Mouse (Mus musculus) regulatory T cell (primary cell): Measurements from ENCODE around the gene Nfia.

Experiments
- in situ Hi-C: fragments of 300-600 bp; cut with MboI, MseI; formaldehyde crosslinking; loops from one replicate; pipeline ENCODE4 v1.15.1; 2025; ENCODE audit warnings: high pct_unique_total_duplicates

Gene Nfia

DNA sequence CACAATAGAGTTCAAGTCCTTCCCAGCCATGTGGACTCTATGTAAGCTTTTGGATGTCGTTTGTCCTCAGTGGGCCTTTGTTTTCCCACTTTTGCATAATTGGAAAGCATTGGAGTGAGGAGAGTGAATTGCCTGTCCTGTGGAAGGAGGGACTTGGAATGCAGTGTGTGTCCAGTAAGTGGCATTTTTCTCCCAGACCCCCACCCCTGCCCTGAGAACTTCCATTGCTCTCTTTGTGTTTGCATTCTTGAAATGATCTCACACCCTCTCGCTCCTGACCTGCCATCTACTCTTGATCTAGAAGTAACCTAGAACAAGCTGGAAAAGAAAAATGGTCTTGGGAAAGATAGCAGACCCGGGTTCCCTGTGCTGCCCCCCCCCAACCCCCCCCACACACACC is 278.8 kb downstream of the Nfia start:
- in situ Hi-C loops, result no loop called here

DNA sequence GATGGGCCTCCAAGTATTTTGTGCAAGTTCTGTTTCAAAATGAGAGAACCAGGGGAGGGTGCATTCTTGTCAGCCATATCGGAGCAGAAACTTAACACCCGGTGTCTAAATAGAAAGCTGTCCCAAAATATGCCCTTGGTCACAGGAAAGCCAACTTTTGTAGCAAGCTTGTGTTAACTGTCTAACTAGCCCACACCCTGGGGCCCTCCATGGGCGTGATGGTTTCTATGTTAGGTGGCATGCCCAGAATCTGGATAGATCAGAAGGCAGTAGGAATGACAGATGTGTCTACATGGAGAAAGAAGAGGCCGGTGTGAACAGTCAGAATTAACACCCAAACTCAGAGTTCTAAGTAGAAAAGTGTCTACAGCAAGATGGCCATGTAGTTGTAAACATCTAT is 282.5 kb downstream of the Nfia start:
- in situ Hi-C loops, result no loop called here

DNA sequence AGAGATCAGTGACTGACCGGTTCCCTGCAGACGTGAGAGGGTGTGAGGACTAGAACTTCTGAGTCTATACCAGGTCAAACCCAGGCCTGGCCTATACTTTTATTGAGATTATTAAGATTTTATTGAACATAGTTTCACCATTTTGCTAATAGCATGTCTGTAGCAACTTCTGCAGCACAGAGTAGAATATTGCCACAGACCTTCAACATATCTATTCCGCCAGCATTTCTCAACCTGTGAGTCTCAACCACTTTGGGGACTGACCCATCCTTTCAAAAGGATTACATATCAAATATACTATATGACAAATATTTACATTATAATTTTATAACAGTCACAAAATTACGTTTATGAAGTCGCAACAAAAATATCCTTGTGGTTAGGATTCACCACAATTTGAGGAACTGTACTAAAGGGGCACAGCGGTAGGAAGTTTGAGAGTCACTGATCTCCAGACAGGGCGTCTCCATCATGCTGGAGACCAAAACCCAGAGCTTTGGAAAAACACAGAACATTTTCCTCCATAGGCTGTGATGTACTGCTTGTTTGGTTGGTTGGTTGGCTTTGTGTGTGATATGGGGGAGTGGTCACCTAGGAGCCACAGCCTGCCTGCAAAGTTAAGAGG is 284.0 kb downstream of the Nfia start:
- in situ Hi-C loops, result no loop called here

DNA sequence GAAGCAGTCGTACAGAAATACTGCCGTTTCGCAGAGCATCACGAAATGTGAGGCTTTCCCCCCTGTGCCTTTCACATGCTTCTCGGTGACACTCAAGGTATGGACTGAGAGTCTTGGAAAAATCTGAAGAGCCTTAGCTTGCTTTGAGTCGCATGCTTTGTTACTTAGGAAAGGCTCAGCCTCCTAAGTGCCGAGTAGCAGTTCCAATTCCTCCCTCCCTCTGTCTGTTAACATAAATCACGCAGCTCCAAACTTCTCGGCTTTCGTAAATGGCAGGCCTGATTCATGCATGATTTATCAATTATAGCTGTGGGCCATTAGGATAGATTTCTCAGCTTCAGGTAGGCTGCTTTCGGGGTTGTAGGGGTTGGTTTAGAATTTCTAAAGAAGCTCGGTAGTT is 284.7 kb downstream of the Nfia start:
- in situ Hi-C loops, result no loop called here

DNA sequence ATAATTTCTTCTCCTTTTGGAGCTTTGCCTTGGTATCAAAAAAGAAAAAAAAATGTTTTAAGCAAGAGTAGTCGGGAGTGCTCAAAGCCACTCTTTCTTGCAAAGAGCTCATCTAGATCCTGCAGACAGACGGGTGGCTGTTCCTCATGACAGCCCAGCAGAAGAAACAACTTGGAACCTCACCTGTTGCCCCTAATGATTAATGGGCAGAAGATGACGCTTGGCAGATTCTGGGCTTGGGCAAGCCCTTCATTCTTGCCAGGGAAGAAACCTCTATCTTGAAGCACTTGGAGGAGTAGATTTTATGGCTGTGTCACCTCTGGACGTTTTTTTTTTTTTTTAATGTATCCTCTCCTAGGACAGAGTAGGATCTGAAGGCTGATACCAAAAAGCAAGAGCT is 285.2 kb downstream of the Nfia start:
- in situ Hi-C loops, result no loop called here

DNA sequence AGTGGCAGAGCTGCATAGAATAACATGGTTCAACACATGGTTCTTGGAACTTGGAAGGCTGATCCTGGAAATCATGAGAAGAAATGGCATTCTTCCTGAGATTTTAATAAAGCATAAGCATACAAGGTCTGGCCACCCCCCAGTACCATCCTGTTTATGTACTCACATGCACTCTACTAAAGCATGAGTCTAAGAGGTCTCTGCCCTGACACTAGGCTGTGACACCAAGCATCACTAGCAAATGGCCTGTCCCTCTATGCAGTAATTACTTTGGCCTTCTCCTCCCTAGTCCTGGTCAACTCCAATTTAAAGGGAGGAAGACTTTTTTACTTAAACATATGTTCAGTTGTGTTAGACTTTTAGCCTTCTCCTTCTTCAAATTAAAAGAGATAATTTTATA is 285.6 kb downstream of the Nfia start:
- in situ Hi-C loops, result no loop called here

DNA sequence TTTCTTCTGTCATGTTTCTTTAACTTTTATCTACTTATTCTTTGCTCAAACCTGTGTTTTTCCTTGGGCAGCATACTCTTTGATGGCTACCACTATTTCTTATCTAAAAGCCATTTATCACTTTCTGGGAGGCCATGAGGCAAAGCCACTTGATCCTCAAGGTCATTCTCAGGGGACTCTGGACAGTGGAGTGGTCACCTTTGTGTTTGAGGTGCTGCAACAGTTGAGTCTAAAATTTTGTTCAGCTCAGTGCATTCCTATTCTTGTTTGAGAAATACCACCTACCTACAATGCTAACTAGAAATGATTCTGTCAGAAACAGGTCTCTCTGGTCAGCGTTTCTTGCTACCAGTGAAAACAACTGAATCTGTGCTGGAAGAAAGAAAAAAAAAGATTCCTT is 288.1 kb downstream of the Nfia start:
- in situ Hi-C loops, result no loop called here

DNA sequence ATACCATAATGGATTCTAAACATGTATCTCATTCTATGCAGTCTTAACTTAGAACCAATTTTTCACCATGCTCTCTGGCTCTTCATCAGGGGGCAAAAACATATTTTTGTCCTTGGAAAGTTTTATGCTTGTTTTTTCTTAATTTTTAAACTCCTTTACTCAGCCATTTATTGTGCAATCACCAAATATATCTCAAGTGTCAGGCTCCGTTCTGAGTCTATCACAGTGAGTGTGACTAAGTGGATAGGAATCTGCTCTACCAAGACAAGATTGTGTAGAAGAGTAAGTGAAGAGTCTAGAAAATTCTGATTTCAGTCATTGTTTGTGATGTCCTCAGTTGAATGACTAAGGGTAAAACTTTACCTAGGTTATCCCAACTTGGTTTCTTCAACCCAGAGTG is 288.6 kb downstream of the Nfia start:
- in situ Hi-C loops, result no loop called here

DNA sequence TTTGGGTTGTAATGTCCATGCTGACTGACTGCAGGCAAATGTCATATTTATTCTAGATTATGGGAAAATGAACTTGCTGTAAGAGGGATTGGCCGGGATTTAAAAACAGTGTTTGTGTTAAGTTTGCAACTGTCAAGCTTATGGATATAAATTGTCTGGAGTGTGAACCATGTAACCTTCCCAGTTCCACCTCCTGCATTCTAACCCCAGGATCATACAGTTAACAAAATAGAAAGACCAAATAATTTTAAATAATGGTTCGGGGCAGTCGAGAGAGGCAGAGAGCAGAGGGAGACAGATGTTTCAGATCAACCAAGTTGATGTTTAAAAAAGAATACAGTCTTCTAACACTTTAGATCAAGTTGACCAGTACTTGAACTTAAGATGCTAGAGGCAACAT is 290.7 kb downstream of the Nfia start:
- in situ Hi-C loops, result no loop called here

DNA sequence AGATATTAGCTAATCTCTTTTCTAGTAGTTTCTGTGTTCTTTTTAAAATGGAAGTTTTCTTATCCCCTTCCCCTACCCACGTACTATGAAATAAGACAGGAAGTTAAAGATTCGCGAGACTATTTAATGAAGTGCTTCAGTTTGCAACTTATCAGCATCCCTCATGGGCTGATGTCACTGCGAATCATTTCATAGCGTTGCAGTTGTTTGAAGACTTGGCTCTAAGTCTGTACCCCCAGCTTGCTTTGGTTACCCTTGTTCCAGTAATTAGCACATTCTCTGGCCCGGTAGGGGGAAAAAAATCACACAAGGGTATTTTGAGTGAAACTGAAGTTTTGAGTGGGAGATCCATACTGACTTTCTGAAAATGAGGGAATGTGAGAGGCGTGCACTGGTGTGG is 303.6 kb downstream of the Nfia start:
- in situ Hi-C loops, result no loop called here

DNA sequence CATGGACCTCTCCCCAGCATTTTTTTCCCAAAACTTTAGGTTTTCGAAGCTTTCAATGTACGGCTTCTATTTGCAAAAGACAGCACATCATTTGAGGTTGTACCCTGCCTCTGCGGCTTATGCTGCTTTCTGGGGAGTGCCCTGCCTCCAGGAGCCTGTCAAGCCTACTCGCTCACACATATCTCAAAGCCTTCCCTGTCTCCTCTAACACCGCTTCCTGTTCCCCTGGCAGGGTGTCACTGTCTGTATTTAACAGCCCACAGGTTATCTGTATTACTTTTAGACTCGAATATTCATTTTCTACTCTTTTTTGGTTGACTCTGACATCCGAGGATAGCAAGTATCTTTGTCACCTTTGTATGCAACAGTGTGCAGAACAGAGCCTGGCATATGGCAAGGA is 304.1 kb downstream of the Nfia start:
- in situ Hi-C loops, result no loop called here

DNA sequence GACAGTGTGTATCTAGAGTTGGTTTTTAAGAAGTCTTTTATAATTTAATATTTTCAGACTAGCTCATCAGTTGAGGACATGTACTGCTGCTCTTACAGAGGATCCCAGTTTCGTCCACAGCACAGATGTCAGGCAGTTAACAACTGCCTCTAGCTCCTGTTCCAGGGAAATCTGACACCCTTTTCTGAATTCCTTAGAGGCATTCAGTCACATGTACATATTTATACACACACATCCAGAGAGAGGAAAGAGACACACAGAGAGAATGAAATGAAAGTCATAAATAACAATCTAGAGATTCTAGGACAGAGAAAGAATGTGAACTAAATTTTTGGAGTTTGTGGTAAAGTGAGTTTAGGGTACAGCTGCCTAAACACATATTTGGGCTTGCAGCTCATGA is 308.1 kb downstream of the Nfia start:
- in situ Hi-C loops, result no loop called here

DNA sequence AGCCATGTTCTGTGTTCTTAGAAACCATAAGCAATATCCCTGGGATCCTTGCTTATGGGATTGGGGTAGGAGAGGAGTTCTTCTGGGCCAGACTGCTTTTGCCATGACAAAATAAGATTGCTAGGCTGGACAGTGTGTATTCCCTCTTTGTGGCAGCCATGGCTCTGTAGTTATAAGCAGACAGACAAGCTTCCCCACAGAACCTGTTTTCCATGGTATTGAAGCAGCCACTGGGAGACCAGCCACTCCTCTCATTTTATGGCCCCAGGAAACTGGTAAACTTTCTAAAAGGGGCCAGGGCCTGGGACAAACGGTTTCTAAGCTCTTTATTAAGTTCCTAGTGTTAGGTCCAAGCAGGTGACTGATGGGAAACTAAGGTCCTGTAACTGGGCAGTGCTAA is 309.4 kb downstream of the Nfia start:
- in situ Hi-C loops, result no loop called here

DNA sequence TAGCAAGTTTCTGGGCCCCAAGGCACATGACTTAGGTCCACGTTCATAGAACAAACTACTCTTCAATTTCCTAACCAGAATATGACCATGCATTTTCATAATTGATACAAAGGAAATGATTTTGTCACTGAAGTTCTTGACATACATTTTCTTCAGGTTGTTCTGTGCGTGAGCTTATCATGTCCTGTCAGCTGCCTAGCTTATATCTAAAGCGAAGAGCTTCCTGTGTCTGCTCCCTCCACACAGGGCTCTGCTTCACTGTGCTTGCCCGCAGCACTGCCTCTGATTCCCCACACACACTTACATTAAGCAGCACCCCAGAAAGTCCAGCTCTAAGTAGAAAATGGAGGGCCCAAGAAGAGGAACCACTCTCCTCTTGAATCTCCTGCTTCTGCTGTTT is 310.0 kb downstream of the Nfia start:
- in situ Hi-C loops, result no loop called here

DNA sequence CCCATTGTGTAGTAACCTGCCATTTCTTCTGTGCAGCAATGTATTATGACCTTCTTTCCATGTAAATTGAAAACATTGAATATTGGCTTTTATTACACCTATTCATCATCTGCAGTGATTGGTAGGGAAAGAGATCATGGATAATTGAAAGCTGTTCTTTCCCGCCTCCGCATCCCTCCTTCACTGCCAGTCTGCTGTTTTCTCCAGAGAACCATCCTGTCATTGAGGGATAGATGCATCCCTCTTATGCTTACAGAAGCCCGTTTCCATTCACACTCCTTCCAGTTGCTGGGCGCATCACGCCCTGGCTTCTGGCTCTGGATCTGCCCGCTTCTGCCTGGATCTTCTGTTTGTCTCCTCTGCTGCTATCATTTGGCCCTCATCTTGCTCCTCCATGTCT is 312.5 kb downstream of the Nfia start:
- in situ Hi-C loops, result no loop called here

DNA sequence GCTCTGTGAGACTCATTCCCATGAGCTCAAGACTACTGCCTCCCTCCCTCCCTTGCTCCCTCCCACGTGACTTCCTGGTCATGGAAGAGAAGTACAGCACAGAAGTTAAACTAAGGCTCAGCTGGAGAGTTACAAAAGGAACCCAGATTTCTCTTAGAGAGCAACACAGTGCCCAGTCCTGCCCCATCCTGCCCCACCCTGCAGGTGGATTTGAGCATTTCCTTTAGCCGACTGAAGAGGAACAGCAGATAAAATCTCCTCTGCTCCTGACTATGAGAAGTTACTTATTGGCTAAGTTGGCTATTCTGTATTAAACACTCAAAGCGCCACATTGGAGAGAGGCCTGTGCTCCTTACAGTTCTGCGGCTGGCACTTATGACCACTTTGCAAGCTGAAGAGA is 314.4 kb downstream of the Nfia start:
- in situ Hi-C loops, result no loop called here

DNA sequence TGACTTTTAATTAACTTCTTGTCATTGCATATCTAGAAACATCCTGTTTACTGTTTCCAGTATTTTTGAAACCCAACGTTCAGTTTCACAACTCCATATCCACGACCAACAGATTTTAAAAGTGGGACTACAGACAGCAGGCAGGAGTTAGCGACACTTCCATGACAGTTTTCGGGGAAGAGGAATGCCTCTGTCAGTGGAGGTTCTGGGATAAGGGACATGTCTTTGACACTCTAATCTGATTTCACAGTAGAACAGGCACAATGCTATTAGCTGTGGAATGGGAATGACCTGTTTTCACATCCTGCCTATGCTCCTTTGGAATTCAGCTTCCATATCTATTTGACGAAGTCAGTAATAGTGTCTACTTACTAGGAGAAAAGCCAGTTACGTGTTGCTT is 317.5 kb downstream of the Nfia start:
- in situ Hi-C loops, result no loop called here

DNA sequence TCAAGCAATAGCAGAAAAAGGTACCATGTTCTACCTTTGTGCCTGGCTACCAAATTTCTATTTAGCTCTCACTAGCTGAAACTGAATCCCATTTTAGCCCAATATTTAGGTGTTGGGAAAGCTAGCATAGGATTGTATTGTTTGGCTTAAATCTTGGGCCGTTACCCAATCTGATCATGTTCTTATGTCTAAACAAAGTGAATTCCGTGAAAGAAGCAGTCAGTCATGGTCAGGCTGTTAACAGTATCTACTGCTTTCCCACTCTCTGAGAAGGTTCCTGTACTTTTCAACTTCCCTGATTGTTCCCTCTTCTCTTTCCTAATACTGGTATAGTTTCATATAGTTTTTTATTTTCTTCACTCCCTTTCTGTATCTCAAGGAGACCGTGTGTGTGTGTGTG is 318.1 kb downstream of the Nfia start:
- in situ Hi-C loops, result no loop called here

DNA sequence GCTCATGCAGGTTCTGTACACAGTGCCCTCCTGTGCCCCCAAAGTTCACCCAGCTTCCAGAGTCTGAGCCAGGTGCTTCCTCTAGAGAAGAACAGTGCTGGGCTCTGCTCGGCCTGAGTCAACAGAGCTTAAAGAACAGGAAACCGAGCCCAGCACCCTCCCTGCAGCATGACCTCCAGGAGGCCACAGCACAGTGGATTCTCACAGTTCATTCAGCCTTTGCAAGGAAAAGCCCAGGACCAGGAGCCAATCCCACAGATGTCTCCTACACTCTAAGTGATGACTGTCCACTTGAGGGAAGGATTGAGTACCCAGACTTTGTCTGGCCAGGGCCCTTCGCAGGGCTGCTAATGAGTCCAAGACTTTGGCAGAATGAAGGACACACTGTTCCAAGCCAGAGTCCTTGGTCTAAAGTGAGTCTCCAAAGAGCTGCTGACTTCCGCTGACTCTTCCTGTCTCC is 318.9 kb downstream of the Nfia start:
- in situ Hi-C loops, result no loop called here

DNA sequence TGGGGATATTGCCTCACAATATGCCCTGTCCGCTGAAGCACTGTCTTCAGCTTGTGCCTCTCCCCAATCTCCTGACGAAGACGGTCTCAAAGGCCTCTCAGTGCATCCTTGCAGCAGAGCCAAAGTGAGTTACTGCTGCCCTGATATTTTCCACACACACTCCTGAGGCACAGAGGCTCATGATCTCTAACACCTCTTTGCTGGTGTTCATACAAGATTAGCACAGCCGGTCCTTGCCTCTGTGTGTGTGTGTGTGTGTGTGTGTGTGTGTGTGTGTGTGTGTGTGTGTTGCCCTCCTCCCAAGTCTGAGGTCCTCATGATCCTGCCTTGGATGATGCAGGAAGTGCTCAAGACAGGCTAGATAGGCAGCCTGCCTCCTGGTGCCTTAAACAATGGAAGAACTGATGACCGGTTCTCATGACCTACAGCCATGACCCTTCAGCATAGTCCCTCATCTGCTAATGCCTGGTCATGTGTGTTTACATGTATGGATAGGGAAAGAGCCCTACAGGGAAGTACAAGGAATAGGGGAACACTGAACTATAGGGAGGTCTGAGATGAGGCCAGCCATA is 319.5 kb downstream of the Nfia start:
- in situ Hi-C loops, result no loop called here

DNA sequence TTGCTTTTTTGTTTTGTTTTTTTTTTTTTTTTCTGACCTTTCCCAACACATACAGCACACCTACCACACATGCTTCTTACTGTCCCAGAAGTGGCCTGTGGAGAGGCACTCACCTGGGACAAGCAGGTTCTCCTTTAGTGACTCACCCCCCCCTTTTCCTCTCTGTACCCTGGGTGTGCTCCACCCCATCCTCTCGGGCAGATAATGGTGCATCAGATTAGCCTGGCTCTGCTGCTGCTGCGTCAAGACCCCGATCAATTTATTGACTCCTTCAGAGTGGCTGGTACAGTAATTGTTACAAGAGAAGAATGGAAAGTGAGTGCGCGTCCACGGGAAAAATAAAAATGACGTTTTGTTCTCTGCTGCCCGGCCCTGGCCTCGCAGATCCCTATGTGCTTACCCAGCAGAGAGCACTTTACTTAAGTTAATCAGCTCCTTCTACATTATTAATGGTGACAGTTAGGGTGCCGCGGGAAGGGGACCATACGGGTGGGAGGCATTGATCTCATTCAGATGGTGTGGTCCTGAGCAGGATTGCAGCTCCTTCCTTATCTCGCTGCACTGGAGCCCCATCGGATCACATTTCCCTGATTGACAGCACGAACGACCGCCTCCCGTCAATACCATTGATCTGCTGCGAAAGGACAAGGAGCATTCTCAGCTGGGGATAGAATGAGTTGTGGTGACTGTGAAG is 321.7 kb downstream of the Nfia start:
- in situ Hi-C loops, result no loop called here

DNA sequence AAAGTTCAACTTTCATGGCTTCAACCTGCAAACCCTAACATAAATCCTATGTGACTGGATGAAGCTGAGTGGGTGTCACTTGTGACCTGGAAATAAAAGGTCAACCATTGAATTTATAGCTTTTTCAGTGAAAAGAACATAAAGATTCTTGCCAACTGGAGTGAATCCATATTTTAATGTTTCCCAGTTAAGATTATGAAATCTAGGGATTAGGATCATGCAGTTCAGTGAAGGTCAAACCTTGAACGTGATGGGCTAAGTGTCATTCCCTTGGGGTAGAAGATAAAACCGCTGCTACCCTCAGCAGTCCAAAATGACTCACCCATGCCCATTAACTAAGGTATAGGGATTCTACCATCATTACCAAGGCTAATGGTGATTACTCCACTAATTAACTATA is 322.5 kb downstream of the Nfia start:
- in situ Hi-C loops, result no loop called here

DNA sequence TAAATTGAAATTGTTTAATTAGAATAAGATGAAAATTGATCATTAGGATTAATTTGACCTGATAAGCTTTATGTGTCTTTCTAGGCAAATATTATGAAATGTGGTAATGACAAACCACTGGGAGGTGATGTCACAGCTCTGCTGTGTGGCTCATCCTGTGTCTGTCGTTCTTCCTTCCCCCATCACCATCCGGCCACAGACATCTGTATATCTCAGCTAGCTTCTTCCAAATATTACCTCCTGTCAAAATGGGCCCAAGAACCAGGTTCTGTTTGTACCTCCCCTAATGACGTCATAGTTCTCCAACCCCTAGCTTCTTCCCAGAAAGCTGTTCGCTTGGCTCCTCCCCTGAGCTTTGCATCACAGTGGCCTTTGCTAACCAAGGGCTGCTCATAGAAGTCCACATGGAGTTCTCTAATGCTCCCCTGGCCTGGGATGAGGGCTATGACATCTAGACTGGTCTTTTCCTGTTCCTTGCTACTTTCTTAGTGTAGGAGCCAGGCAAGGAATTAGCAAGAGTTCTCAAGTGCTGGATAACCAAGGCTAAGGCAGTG is 324.6 kb downstream of the Nfia start:
- in situ Hi-C loops, result no loop called here
